Comparison of ENCODE assay signal across 14 mouse cellular contexts in the genomic region with DNA sequence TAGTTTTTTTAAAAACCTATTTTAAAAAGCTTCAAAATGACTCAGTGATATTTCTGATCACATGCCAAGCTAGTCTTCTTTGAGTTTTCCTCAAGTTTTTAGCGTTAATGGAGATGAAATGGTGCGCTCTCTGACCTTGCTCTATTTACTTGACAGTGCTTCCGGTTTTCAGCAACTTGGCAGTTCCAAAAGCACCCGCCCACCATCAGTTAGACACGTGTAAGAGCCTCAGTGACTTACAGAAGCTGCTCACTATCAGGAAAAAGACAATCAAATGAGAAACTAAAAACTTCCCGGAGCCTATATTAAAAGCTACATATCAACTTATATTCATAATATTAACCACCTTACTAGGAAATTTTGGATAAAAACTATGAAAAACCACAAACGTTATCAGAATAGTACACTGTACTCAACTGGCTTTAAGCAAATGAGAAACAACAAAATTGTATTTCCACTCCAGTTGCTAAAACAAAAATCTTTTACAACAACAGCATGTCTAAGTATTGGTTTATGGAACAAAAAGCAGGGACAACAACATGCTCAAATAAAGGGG. TPM values are rescaled to one million over a fixed set of nuclear protein-coding genes. Genes with fewer than 3 reads are reported as not detected.
DNase-seq lines count a peak whose midpoint lies in the region; ATAC-seq lines count a peak whose summit lies in the region.
"Had no signal": no experiment of that assay in that cellular context is flagged by ENCODE, and none has a peak within 500 bp of the region (broad histone marks: within the 10 kb centered on the region; RNA-seq: fewer than 3 reads in every experiment).

No protein-coding gene starts in this region.

- no peak overlapping the region for H3K27ac ChIP-seq in kidney, embryonic 15.5 days
- H3K27ac ChIP-seq: forebrain, embryonic 13.5 days; heart, embryonic 10.5 days; liver, embryonic 14.5 days; midbrain, embryonic 10.5 days had no signal

- H3K9me3 ChIP-seq in kidney, embryonic 15.5 days (replicated peaks), result no peaks in the 10 kb centered on the region
- H3K9me3 ChIP-seq: forebrain, embryonic 13.5 days; heart, embryonic 10.5 days; midbrain, embryonic 10.5 days had no signal

- no peak overlapping the region for H3K9ac ChIP-seq in kidney, embryonic 15.5 days
- H3K9ac ChIP-seq: forebrain, embryonic 13.5 days; liver, embryonic 14.5 days had no signal

- peaks cover 48% of the 10 kb centered on the region for H3K36me3 ChIP-seq in kidney, embryonic 15.5 days

- no peak overlapping the region for H3K4me3 ChIP-seq in kidney, embryonic 15.5 days (replicated peaks)
- H3K4me3 ChIP-seq: forebrain, embryonic 13.5 days; heart, embryonic 10.5 days; midbrain, embryonic 10.5 days; myocyte had no signal

- no peak for ATAC-seq in kidney, embryonic 15.5 days (replicated peaks; ENCODE audit: low FRiP score)
- ATAC-seq: forebrain, embryonic 13.5 days had no signal

- peak; percentile 30 for DNase-seq in kidney, postnatal 10 days
- DNase-seq in MEL-GATA-1-ER (ENCODE audit: extremely low read depth, low read depth), result peak; percentile 65
- DNase-seq in adrenal gland, postnatal 25 days, result peak; percentile 21
- DNase-seq in lung, postnatal 25 days (ENCODE audit: low spot score), result peak; percentile 28
- DNase-seq in left cerebral cortex, adult 11 months (ENCODE audit: low spot score), result no peak
- no peak for DNase-seq in cerebellum, postnatal 25 days
- DNase-seq: heart, postnatal 4 days; layer of hippocampus, adult 9-11 months had no signal

- WGBS in kidney, embryonic 15.5 days, result 67% methylated on average over 7 of the region's 7 CpGs

- H3K4me2 ChIP-seq in kidney, embryonic 15.5 days, result no peak overlapping the region
- H3K4me2 ChIP-seq: forebrain, embryonic 13.5 days had no signal

- peaks cover 11% of the 10 kb centered on the region for H3K4me1 ChIP-seq in kidney, embryonic 15.5 days

- H3K27me3 ChIP-seq in kidney, embryonic 15.5 days, result no peaks in the 10 kb centered on the region
- H3K27me3 ChIP-seq: forebrain, embryonic 13.5 days had no signal

RNA-seq across cellular contexts. Expression of gene Btg3, which starts 5.4 kb away (rescaled TPM):
- polyA plus RNA-seq in kidney, embryonic 15.5 days (2015; fragmentation: Nextera tagmentation; extraction: Ambion mirVana), result 52.0 and 56.8 TPM in 2 replicates
- 34.6 and 35.5 TPM in 2 replicates for total RNA-seq in adrenal gland, postnatal 25 days (2021)

Comparison
In these comparisons a context has a peak if more than half of its experiments do, and no peak if none do; other contexts are left out.
1. DNase-seq: peak in kidney, postnatal 10 days (single experiment), MEL-GATA-1-ER (single experiment), adrenal gland, postnatal 25 days (single experiment) and lung, postnatal 25 days (single experiment); none in left cerebral cortex, adult 11 months (single experiment) and cerebellum, postnatal 25 days (0 of 2).